ENCODE assay signal across 8 mouse cellular contexts in genomic region chr12:81781105-81781909, GRCm38 (mm10). TPM values are rescaled to one million over a fixed set of nuclear protein-coding genes. Genes with fewer than 3 reads are reported as not detected.
DNase-seq lines count a peak whose midpoint lies in the region; ATAC-seq and TF ChIP-seq lines count a peak whose summit lies in the region.

TSS of gene Map3k9 (minus strand) at chr12:81781175.

- peak; percentile 80 to 85 for DNase-seq in CD8-positive naive resting alpha-beta T cell, adult 2 months (ENCODE audit: low read depth in 2 of 2, low spot score in 2 of 2)
- peak; percentile 95 for DNase-seq in cerebellum, adult 11 months
- DNase-seq in forebrain, embryonic 14.5 days (ENCODE audit: low spot score) = peak; percentile 95
- peak; percentile 88 to 89 for DNase-seq in heart, postnatal 14 days
- peak; percentile 64 for DNase-seq in large intestine, adult 2 months (ENCODE audit: low read depth, low spot score)
- peak; percentile 98 for DNase-seq in stomach, postnatal 0 days (ENCODE audit: low spot score)

- H3K4me3 ChIP-seq in forebrain, embryonic 14.5 days (ENCODE audit: low read depth, low read length) = peak within 1 kb of the TSS; percentile 81
- H3K4me3 ChIP-seq in liver, embryonic 16.5 days (ENCODE audit: low read depth, low read length) = peak within 1 kb of the TSS; percentile 61
- peak within 1 kb of the TSS; percentile 60 for H3K4me3 ChIP-seq in neural tube, embryonic 12.5 days
- peak within 1 kb of the TSS; percentile 71 for H3K4me3 ChIP-seq in stomach, postnatal 0 days (ENCODE audit: low read depth, low read length)

- TF ChIP-seq EP300 in stomach, postnatal 0 days (optimal IDR thresholded peaks at IDR 0.05) = no peak

- 2% methylated on average over 41 of the region's 56 CpGs for WGBS in forebrain, embryonic 14.5 days
- WGBS in large intestine, adult 2 months = 2% methylated on average over 44 of the region's 56 CpGs
- WGBS in liver, embryonic 16.5 days (ENCODE audit: insufficient replicate concordance) = 1% methylated on average over 38 of the region's 56 CpGs
- WGBS in neural tube, embryonic 12.5 days = under 1% methylated on average over 49 of the region's 56 CpGs
- WGBS in stomach, postnatal 0 days = 1% methylated on average over 33 of the region's 56 CpGs

- no peaks in the 10 kb centered on the region for H3K27me3 ChIP-seq in forebrain, embryonic 14.5 days (replicated peaks; ENCODE audit: control insufficient read depth, insufficient read depth, low read length)
- peaks cover 51% of the 10 kb centered on the region for H3K27me3 ChIP-seq in liver, embryonic 16.5 days (ENCODE audit: control insufficient read depth, insufficient read depth, low read depth, low read length)
- H3K27me3 ChIP-seq in neural tube, embryonic 12.5 days (replicated peaks) = peaks cover 16% of the 10 kb centered on the region
- H3K27me3 ChIP-seq in stomach, postnatal 0 days (ENCODE audit: control insufficient read depth, insufficient read depth, low read length) = no peaks in the 10 kb centered on the region; the same call in 1 of the 2 replicates

- intact Hi-C loops in heart, postnatal 14 days (cut with DNase I) = no loop called here

- peak within 1 kb of the TSS; percentile 89 for H3K9ac ChIP-seq in forebrain, embryonic 14.5 days (ENCODE audit: low read length)
- peak within 1 kb of the TSS; percentile 36; the same call in 1 of the 2 replicates for H3K9ac ChIP-seq in liver, embryonic 16.5 days (ENCODE audit: low read depth, low read length)
- peak within 1 kb of the TSS; percentile 83 for H3K9ac ChIP-seq in neural tube, embryonic 12.5 days
- peak within 1 kb of the TSS; percentile 79 for H3K9ac ChIP-seq in stomach, postnatal 0 days (ENCODE audit: low read length)

- H3K4me2 ChIP-seq in forebrain, embryonic 14.5 days (ENCODE audit: low read length) = peak within 1 kb of the TSS; percentile 71
- H3K4me2 ChIP-seq in liver, embryonic 16.5 days (ENCODE audit: low read depth, low read length) = peak within 1 kb of the TSS; percentile 83
- peak within 1 kb of the TSS; percentile 72 for H3K4me2 ChIP-seq in neural tube, embryonic 12.5 days (replicated peaks)
- peak within 1 kb of the TSS; percentile 80 for H3K4me2 ChIP-seq in stomach, postnatal 0 days (replicated peaks; ENCODE audit: low read depth)

- no peaks in the 10 kb centered on the region for H3K36me3 ChIP-seq in forebrain, embryonic 14.5 days (ENCODE audit: control insufficient read depth, insufficient read depth, low read length)
- no peaks in the 10 kb centered on the region for H3K36me3 ChIP-seq in liver, embryonic 16.5 days (ENCODE audit: control insufficient read depth, insufficient read depth)
- H3K36me3 ChIP-seq in neural tube, embryonic 12.5 days = no peaks in the 10 kb centered on the region
- H3K36me3 ChIP-seq in stomach, postnatal 0 days (ENCODE audit: control insufficient read depth, insufficient read depth, low read length) = no peaks in the 10 kb centered on the region

- H3K27ac ChIP-seq in forebrain, embryonic 14.5 days (ENCODE audit: low read depth, low read length) = peak within 1 kb of the TSS; percentile 65
- no peak within 1 kb of the TSS for H3K27ac ChIP-seq in liver, embryonic 16.5 days (ENCODE audit: low read length)
- H3K27ac ChIP-seq in neural tube, embryonic 12.5 days = peak within 1 kb of the TSS; percentile 46; the same call in 1 of the 2 replicates
- H3K27ac ChIP-seq in stomach, postnatal 0 days (replicated peaks) = peak within 1 kb of the TSS; percentile 95

- H3K9me3 ChIP-seq in forebrain, embryonic 14.5 days (replicated peaks; ENCODE audit: control insufficient read depth, low read length) = no peaks in the 10 kb centered on the region
- H3K9me3 ChIP-seq in liver, embryonic 16.5 days (replicated peaks; ENCODE audit: control insufficient read depth, low read length) = no peaks in the 10 kb centered on the region
- no peaks in the 10 kb centered on the region for H3K9me3 ChIP-seq in neural tube, embryonic 12.5 days
- H3K9me3 ChIP-seq in stomach, postnatal 0 days (ENCODE audit: control insufficient read depth, low read length) = no peaks in the 10 kb centered on the region

- peaks cover 15% of the 10 kb centered on the region for H3K4me1 ChIP-seq in forebrain, embryonic 14.5 days (ENCODE audit: control insufficient read depth, insufficient read depth, low read length)
- no peaks in the 10 kb centered on the region; the same call in 1 of the 2 replicates for H3K4me1 ChIP-seq in liver, embryonic 16.5 days (ENCODE audit: control insufficient read depth, low read depth, low read length)
- H3K4me1 ChIP-seq in neural tube, embryonic 12.5 days = peaks cover 18% of the 10 kb centered on the region; the same call in 1 of the 2 replicates
- H3K4me1 ChIP-seq in stomach, postnatal 0 days (replicated peaks; ENCODE audit: control insufficient read depth, insufficient read depth) = no peaks in the 10 kb centered on the region

- ATAC-seq in forebrain, embryonic 14.5 days = peak; percentile 99
- ATAC-seq in liver, embryonic 16.5 days (ENCODE audit: low read depth) = peak; percentile 94
- peak; percentile 96 for ATAC-seq in neural tube, embryonic 12.5 days (ENCODE audit: low FRiP score, low read depth)
- peak; percentile 94 for ATAC-seq in stomach, postnatal 0 days (ENCODE audit: low FRiP score, low TSS enrichment)

- peak; percentile 18; the same call in 1 of the 2 replicates for TF ChIP-seq CTCF in stomach, postnatal 0 days (IDR thresholded peaks at IDR 0.05; ENCODE audit: low read depth)

RNA-seq across cellular contexts. Expression of gene Map3k9, which starts in this region (rescaled TPM):
- 3.6 and 5.0 TPM in 2 replicates for polyA plus RNA-seq in forebrain, embryonic 14.5 days (2014; fragmentation: Nextera tagmentation; extraction: Ambion mirVana)
- total RNA-seq in heart, postnatal 14 days (2021) = under 1 TPM; 0.22 to 0.29 TPM
- 3.0 and 4.3 TPM in 2 replicates for polyA plus RNA-seq in large intestine, adult 2 months (2012; rRNA removed)
- 0.08 and 0.14 TPM in 2 replicates for polyA plus RNA-seq in liver, embryonic 16.5 days (2015; fragmentation: Nextera tagmentation; extraction: Ambion mirVana)
- polyA plus RNA-seq in neural tube, embryonic 12.5 days (2016; fragmentation: Nextera tagmentation; extraction: Ambion mirVana) = 7.8 and 7.9 TPM in 2 replicates
- 3.2 and 3.8 TPM in 2 replicates for polyA plus RNA-seq in stomach, postnatal 0 days (2015; fragmentation: Nextera tagmentation; extraction: Ambion mirVana)

Comparison
In these comparisons a context has a peak if more than half of its experiments do, and no peak if none do; other contexts are left out.
1. Peak in DNase-seq in heart, postnatal 14 days; RNA of the gene not detected or under 1 TPM.
2. Peak in ATAC-seq, H3K4me3 ChIP-seq, H3K9ac ChIP-seq and H3K4me2 ChIP-seq in liver, embryonic 16.5 days; RNA of the gene not detected or under 1 TPM.
3. H3K9ac ChIP-seq: peak in every context shown above with its lines; median percentile 89 in forebrain, embryonic 14.5 days; 83 in neural tube, embryonic 12.5 days; 79 in stomach, postnatal 0 days; 36 in liver, embryonic 16.5 days.